Mouse (Mus musculus): ENCODE measurements around the gene Maml2. TPM values are rescaled to one million over a fixed set of nuclear protein-coding genes. Genes with fewer than 3 reads are reported as not detected.

The Maml2 gene
- polyA plus RNA-seq, 1 experiment from 2014 or later = 4.3 TPM

DNA sequence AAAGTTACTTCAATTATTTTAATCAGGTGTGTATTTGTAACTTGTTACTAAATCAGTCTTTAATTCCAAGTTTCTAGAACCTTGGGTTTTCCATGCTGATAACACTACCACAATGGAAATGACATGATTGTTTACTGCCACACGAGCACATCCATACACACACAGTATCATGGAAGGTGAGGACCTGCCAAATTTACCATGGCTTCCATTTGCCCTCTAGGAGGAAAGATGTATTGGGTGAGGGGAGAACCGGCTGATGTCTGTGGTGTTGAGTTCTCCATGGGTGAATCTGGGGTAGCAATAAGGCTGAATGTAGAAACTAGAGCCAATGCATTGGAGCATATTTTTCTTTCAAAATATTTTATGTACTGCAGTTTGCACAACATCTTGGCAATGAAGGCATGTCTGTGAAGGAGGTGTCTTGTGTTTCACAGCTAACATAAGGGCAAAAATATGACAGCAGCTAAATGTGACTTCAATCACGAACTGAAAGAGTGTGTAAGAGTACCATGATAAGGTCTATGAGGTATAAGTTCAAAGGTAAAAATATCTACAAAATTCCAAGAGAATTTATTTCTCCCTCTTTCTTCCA is 396.0 kb downstream of the Maml2 start:
- TF ChIP-seq CTCF (IDR thresholded peaks at IDR 0.05; ENCODE audit: low read depth) (no peak), EP300 (optimal IDR thresholded peaks at IDR 0.05) (no peak)
- no peak for DNase-seq (ENCODE audit: low spot score)

DNA sequence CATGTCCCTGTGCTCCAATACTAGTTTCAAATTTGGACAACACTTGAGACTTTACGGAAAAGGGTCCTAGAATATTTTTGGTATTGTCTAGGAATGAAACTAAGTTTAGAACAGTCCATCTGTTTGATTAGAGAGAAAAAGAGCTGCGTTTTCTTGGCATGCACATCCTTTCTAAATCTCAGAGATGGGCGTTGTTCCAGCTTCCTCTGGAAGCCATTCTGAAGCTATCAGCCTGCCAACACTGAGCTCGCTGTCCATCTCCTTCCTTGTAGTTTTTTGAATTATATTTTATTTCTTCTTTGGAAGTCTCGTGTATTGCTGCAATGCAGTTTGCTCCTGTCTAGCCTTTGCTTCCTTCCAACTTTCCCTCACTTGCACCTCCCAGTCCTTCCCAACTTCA is 396.5 kb downstream of the Maml2 start:
- H3K4me1 ChIP-seq (replicated peaks; ENCODE audit: control insufficient read depth, insufficient read depth) = no peaks in the 10 kb centered on the region
- no peak for TF ChIP-seq EP300 (optimal IDR thresholded peaks at IDR 0.05)
- no peak for TF ChIP-seq CTCF (IDR thresholded peaks at IDR 0.05; ENCODE audit: low read depth)
- H3K9me3 ChIP-seq (ENCODE audit: control insufficient read depth, low read length) = no peaks in the 10 kb centered on the region
- no peak overlapping the region for H3K27ac ChIP-seq (replicated peaks)
- H3K4me3 ChIP-seq (ENCODE audit: low read depth, low read length) = no peak overlapping the region
- H3K9ac ChIP-seq (ENCODE audit: low read length) = no peak overlapping the region
- no peaks in the 10 kb centered on the region for H3K36me3 ChIP-seq (ENCODE audit: control insufficient read depth, insufficient read depth, low read length)
- peak overlapping the region; percentile 17; the same call in 1 of the 2 replicates for H3K4me2 ChIP-seq (replicated peaks; ENCODE audit: low read depth)
- DNase-seq (ENCODE audit: low spot score) = no peak
- H3K27me3 ChIP-seq (ENCODE audit: control insufficient read depth, insufficient read depth, low read length) = no peaks in the 10 kb centered on the region
- WGBS = 31% methylated on average over 5 of the region's 5 CpGs
- ATAC-seq (ENCODE audit: low FRiP score, low TSS enrichment) = no peak

More for the DNA sequence above, 396.0 kb downstream of the Maml2 start:
- WGBS = 64% methylated on average over 3 of the region's 3 CpGs
- no peak for ATAC-seq (ENCODE audit: low FRiP score, low TSS enrichment)
- no peak overlapping the region for H3K9ac ChIP-seq (ENCODE audit: low read length)
- no peaks in the 10 kb centered on the region for H3K36me3 ChIP-seq (ENCODE audit: control insufficient read depth, insufficient read depth, low read length)
- no peaks in the 10 kb centered on the region for H3K9me3 ChIP-seq (ENCODE audit: control insufficient read depth, low read length)
- 0 out of 2 replicates have a peak overlapping the region, but pooled peaks have one; percentile 2 for H3K27ac ChIP-seq (replicated peaks)
- H3K4me2 ChIP-seq (replicated peaks; ENCODE audit: low read depth) = no peak overlapping the region
- H3K4me3 ChIP-seq (ENCODE audit: low read depth, low read length) = no peak overlapping the region
- H3K27me3 ChIP-seq (ENCODE audit: control insufficient read depth, insufficient read depth, low read length) = no peaks in the 10 kb centered on the region
- no peaks in the 10 kb centered on the region for H3K4me1 ChIP-seq (replicated peaks; ENCODE audit: control insufficient read depth, insufficient read depth)

DNA sequence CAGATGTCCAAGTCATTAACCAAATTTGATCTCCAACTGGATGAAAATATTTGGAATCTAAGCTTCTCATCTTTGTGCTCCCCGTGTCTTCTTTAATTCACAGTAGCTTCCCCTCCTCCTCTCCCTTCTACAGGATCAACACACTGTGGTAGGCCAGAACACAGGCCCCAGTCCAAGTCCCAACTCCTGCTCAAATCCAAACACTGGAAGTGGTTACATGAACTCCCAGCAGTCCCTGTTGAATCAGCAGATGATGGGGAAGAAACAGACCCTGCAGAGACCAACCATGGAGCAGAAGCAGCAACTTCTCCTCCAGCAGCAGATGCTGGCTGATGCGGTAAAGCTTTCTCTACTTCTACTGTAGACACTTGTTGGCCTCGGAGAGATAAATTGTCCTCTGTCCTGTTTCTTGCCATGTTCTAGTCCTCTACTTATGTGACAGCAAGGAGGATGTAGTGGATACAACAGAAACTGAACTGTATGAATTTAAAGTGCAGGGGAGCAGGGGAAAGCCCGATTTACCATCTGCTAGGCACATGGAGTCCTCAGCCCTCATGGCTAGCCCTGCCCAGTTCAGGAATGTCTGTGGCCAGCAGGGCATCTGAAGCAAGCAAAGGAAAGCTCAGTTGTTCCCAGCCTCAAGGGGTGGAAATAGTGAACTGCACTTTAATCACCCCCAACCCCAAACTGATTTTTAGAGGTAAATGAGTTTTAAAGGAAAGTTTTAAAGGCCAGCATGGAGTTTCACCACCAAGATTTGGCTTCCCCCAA is 399.5 kb downstream of the Maml2 start:
- Histone ChIP-seq H3K4me2 (replicated peaks; ENCODE audit: low read depth) (no peak overlapping the region), H3K9ac (ENCODE audit: low read length) (no peak overlapping the region), H3K27ac (replicated peaks) (peak overlapping the region; percentile 41), H3K36me3 (ENCODE audit: control insufficient read depth, insufficient read depth, low read length) (no peaks in the 10 kb centered on the region), H3K4me1 (replicated peaks; ENCODE audit: control insufficient read depth, insufficient read depth) (no peaks in the 10 kb centered on the region), H3K4me3 (ENCODE audit: low read depth, low read length) (no peak overlapping the region), H3K27me3 (ENCODE audit: control insufficient read depth, insufficient read depth, low read length) (no peaks in the 10 kb centered on the region), H3K9me3 (ENCODE audit: control insufficient read depth, low read length) (no peaks in the 10 kb centered on the region)
- 41% methylated on average over 4 of the region's 4 CpGs for WGBS
- ATAC-seq (ENCODE audit: low FRiP score, low TSS enrichment) (no peak), DNase-seq (ENCODE audit: low spot score) (no peak)
- TF ChIP-seq EP300 (optimal IDR thresholded peaks at IDR 0.05) (no peak), CTCF (IDR thresholded peaks at IDR 0.05; ENCODE audit: low read depth) (no peak; the same call in 1 of the 2 replicates)

DNA sequence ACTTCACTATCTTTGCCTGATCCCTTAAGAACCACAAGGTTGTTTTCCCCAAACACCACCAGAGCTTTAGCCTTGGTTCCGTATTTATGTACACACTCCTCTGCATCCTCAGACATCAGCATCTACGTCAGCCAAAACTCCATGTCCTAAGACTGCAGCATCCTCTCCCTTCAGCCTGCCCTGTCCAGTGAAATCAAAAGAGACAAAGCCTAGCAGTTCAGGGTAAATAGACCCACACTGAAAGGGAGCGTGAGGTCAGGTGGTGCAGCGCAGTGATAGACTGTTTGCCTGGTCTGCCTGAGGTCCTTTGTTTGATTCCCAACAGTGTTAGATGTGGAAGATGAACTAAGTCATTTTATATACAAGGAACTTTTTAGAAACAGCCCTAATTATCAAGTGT is 400.1 kb downstream of the Maml2 start:
- Histone ChIP-seq H3K4me2 (replicated peaks; ENCODE audit: low read depth) (no peak overlapping the region), H3K36me3 (ENCODE audit: control insufficient read depth, insufficient read depth, low read length) (no peaks in the 10 kb centered on the region), H3K9ac (ENCODE audit: low read length) (no peak overlapping the region), H3K4me1 (replicated peaks; ENCODE audit: control insufficient read depth, insufficient read depth) (no peaks in the 10 kb centered on the region), H3K27me3 (ENCODE audit: control insufficient read depth, insufficient read depth, low read length) (no peaks in the 10 kb centered on the region), H3K9me3 (ENCODE audit: control insufficient read depth, low read length) (no peaks in the 10 kb centered on the region), H3K27ac (replicated peaks) (no peak overlapping the region), H3K4me3 (ENCODE audit: low read depth, low read length) (no peak overlapping the region)
- ATAC-seq (ENCODE audit: low FRiP score, low TSS enrichment) (no peak), DNase-seq (ENCODE audit: low spot score) (no peak)
- TF ChIP-seq CTCF (IDR thresholded peaks at IDR 0.05; ENCODE audit: low read depth) (no peak), EP300 (optimal IDR thresholded peaks at IDR 0.05) (no peak)
- WGBS = 72% methylated on average over 4 of the region's 4 CpGs

DNA sequence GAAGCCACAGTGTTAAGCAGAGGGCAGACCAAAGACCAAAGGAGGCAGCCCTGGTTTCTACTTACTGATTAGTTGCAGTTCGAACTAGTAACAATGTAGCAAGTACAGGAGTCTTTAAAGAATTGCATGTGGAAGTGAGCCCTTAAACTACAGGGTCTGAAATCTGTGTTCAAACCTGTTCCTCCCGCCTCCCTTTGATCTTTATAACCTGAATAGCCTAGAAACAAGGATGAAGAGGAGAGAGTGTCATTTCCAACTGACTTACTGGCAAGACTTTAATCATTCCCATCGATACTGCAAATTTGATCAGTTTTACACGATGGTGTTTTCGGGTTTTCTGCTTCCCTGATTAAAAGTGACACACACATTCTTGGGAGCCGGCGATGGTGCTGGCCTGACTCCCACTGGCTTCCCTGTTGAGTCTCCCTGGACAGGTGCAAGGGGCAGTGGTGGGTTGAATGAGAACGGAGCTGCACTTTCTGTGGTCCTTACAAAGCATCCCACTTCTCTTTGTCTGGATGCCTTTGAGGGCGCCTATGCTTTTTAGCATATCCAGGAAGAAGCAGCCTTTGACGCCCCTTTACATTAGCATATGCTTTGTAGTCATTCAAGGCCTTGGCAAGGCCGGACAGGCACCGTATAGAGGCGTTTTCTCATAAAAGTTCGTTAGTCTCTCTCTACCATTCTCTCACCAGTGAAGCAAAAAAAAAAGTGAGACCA is 401.5 kb downstream of the Maml2 start:
- no peak for DNase-seq (ENCODE audit: low spot score)
- Histone ChIP-seq H3K36me3 (ENCODE audit: control insufficient read depth, insufficient read depth, low read length) (no peaks in the 10 kb centered on the region), H3K27me3 (ENCODE audit: control insufficient read depth, insufficient read depth, low read length) (no peaks in the 10 kb centered on the region), H3K4me3 (ENCODE audit: low read depth, low read length) (no peak overlapping the region), H3K4me1 (replicated peaks; ENCODE audit: control insufficient read depth, insufficient read depth) (no peaks in the 10 kb centered on the region), H3K4me2 (replicated peaks; ENCODE audit: low read depth) (no peak overlapping the region), H3K9me3 (ENCODE audit: control insufficient read depth, low read length) (no peaks in the 10 kb centered on the region), H3K9ac (ENCODE audit: low read length) (no peak overlapping the region), H3K27ac (replicated peaks) (no peak overlapping the region)
- TF ChIP-seq EP300 (optimal IDR thresholded peaks at IDR 0.05) (no peak), CTCF (IDR thresholded peaks at IDR 0.05; ENCODE audit: low read depth) (no peak)
- no peak for ATAC-seq (ENCODE audit: low FRiP score, low TSS enrichment)
- WGBS = 71% methylated on average over 14 of the region's 14 CpGs

DNA sequence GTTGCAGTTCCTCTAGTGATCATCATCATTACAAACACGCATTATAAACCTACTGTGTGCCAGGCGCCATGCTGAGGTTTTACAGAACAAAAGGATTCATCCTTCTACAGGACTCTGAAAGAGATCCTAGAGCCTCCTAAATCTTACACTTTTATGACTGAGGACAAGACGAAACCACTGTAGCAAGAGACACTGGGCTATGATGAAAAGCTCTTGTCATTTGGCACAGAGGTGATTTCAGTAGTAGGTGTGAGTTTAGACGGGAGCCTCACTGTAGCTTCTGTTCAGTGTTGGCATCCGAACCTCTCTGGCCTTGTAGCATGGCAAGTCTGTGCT is 402.0 kb downstream of the Maml2 start:
- WGBS = 84% methylated on average over 5 of the region's 5 CpGs
- Histone ChIP-seq H3K36me3 (ENCODE audit: control insufficient read depth, insufficient read depth, low read length) (no peaks in the 10 kb centered on the region), H3K9ac (ENCODE audit: low read length) (no peak overlapping the region), H3K27me3 (ENCODE audit: control insufficient read depth, insufficient read depth, low read length) (no peaks in the 10 kb centered on the region), H3K4me2 (replicated peaks; ENCODE audit: low read depth) (no peak overlapping the region), H3K9me3 (ENCODE audit: control insufficient read depth, low read length) (no peaks in the 10 kb centered on the region), H3K4me3 (ENCODE audit: low read depth, low read length) (no peak overlapping the region), H3K27ac (replicated peaks) (no peak overlapping the region), H3K4me1 (replicated peaks; ENCODE audit: control insufficient read depth, insufficient read depth) (no peaks in the 10 kb centered on the region)
- TF ChIP-seq CTCF (IDR thresholded peaks at IDR 0.05; ENCODE audit: low read depth) (no peak), EP300 (optimal IDR thresholded peaks at IDR 0.05) (no peak)
- ATAC-seq (ENCODE audit: low FRiP score, low TSS enrichment) (no peak), DNase-seq (ENCODE audit: low spot score) (no peak)

Measured in stomach, postnatal 0 days (tissue).